Mouse (Mus musculus) cerebellum, adult 2 months (tissue): ENCODE results near the gene Rab14.

Experiments used
- CTCF ChIP-seq: fragments of 200-500 bp; IDR thresholded peaks from 2 replicates; pipeline ENCODE4 v1.5.1; 2011; ENCODE audit warnings: low read depth, mild to moderate bottlenecking, control low read depth, low read length, moderate library complexity, borderline replicate concordance; ENCODE audit not compliant: insufficient read depth
- POLR2A ChIP-seq: fragments of 200-500 bp; IDR thresholded peaks from 2 replicates; pipeline ENCODE4 v1.6.1; 2011; ENCODE audit warnings: low read length, control low read depth, borderline replicate concordance; ENCODE audit not compliant: insufficient read depth

DNA sequence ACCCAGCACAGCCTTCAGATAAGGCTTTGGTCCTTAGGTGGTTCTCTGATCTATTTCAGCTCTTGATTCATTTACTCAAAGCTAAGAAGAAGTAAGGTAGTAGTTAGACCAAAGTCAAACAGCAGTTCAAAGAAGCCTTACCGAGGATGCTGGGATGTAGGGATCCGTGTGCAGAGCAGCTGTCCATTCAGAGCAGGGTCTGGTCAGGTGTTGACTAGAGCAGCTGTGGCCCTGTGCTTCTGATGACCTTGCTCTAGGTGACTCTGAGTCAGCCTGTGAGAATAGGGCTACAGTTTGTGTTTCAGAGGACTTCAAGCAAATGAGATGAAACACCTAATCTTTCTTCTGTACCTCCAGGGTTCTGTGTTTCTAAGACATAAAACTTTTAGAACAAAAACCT lies 31.5 kb downstream of the Rab14 start:
- TF ChIP-seq CTCF (no peak), POLR2A (no peak)
